Mouse (Mus musculus) adrenal gland, adult 2 months (tissue): ENCODE measurements at regions not wholly inside any gene's neighbourhood (a gene's known extent, or its start where the extent isn't known, plus 50 kb on each side); places are given as distances from the start of the nearest gene placed in this dataset.
A peak's percentile ranks its signal among the peaks of the same experiment; 100 is the strongest.

Source experiments
- DNase-seq: peaks from one replicate; pipeline ENCODE4 v3.0.0; 2021

DNA sequence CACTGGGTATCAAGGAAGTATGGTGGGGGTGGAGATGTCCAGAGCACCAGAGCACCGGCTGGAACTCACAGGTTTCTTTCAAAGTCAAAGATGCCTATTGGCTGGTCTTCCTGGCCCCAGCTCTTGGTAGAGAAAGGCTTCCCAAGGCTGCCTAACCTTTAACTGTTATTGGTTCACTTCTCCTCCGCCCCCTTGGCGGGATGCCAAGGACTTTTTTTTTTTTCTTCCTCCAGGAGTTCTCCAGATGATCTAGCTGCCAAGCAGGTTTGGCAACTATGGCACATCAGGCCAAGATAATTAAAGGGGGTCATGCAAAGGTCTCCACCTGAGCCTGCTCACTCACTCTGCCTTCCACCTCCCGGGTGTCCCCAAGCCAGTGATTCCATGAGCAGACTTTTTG is 67.5 kb downstream of the Sc5d start:
- peak; percentile 72 for DNase-seq

DNA sequence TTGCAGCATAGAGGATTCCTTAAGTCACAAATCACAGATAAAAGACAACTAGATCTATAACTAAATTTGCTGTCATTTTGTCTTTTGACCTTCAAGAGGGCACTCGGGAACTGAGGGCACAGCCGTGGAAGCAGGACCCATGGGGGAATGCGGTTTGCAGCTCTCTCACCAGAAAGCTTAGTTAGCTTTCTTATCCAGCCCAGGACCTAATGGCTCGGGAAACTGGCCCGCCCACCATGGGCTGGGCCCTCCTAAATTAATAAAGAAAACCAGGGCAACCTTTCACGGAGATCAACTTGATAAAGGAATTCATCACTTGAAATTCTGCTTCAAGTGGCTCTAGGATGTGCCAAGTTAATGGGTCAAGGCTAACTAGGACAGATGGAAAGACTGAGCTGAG is 67.9 kb downstream of the Sc5d start:
- DNase-seq, result peak; percentile 24

DNA sequence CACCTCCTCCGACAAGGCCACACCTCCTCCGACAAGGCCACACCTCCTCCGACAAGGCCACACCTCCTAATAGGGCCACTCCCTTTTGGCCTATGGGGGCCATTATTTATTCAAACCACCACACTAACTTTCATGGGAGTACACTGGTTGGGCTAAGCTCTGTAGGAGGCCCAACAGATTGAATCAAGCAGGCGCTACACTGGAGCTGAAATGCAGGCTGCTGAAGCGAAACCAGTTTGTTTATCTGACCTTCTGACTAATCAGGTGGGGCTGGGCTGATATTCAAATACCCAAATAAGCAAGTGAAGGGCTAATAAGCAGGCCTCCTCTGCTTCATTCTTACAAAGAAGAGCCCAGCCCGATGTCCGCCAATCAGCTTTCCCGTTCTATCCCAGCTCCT is 68.4 kb downstream of the Sc5d start:
- DNase-seq, result peak; percentile 42

DNA sequence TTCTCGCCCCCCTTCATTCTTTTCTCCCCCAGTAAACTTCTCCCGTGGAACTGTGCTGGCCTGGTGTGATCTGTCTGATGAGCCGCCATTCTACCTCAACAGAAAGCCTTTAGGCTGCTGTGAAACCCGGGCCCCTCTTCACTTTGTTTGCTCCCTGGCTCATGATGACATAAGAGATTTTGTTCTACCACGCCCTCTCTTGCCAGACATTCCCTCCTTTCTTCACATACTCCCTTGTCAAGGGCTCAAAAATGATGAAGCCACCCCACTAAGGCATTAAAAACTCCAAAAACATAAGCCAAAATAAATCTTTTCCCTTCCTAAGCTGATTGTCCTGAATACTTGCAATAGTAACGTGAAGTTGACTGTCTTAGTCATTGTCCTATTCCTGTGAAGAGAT is 69.1 kb downstream of the Sc5d start:
- no peak for DNase-seq

DNA sequence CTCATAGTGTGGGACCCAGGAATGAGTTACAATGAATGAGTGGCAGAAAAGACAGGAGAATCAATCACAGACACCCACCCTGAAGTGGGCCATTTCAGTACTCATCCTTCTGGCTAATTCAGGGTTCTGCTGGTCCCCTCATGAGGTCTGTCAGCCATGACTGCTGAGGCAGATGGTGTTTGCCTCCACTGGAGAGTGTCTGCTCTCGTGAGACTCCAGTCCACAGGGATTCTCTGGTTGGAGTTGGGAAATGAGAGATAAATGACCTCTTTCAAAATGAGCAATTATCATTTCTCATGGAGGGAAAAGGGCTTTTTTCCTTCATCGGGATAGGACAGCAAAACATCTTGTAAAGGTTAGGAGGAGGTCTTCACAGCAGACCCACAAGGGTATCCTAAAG is 69.9 kb downstream of the Sc5d start:
- no peak for DNase-seq

DNA sequence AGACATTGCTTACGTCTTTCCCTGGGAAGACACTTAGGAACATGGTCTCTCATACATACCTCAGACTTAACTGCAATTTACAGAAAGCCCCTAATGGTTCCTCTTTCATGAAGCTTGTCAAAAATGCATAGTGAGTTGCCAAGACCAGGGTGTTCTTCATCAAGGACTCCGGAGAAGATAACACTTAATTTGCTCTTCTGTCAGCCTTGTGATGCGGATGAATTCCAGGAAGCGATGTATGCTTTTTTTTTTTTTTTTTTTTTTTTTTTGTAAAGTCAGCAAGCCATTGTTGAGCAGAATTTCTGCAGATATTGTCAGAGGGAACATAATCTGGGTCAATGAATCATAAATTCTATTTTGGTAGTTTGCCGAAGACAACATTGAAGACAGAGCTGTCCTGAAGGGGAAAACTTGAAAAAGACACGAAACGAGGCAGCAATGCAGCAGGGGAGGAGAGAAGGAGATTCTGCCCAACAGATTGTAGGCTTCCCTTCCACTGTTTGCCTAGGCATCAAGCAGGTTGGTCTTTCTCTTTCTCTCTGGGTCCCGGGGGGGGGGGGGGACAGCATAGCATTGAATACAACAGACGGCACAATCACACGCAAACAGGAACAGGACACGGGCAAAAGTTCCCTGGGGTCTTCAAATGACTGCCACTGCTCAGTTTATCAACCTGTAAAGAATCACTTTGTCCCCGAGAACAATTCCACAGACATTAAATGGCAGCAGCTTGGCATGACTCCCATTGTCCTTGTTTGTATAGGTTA is 69.1 kb upstream of the Sorl1 start:
- no peak for DNase-seq

DNA sequence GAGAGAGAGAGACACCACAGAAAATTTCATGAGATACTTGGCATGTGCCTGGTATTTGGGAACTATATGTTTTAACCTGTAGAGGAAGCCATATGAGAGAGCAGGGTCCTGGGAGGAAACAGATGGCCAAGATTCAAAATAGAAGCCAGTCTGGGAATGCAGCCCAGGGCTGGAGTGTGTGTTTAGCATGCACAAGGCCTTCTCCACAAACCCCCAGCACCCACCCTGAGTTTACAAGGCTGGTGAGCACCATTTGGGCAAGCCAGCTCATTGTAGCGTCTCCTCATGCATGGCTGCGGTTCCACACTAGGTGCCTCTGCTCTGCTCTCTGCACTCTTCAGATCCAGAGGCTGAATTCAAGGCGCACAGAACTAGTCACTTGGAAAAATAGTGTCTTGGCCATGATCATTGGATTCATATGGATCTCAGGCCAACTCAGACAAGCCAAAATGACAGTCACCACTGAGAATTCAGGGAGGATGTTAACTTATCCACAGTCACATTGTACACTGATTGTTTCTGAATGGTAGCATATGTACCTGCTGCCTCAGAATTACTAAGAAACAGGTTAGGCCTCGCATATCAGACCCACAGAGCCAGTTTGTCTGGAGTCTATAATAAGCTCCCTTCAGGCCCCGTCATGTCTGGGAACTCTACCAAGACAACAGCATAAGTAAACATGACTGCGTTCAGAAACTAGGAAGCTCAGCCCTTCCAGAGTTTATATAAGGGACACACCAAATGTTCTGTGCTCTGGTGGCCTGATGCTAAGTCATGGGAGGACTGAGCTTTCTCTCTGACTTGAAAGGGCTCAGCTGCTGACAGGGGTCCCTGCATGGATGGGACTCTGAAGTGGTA is 63.5 kb upstream of the Sorl1 start:
- DNase-seq, result no peak

DNA sequence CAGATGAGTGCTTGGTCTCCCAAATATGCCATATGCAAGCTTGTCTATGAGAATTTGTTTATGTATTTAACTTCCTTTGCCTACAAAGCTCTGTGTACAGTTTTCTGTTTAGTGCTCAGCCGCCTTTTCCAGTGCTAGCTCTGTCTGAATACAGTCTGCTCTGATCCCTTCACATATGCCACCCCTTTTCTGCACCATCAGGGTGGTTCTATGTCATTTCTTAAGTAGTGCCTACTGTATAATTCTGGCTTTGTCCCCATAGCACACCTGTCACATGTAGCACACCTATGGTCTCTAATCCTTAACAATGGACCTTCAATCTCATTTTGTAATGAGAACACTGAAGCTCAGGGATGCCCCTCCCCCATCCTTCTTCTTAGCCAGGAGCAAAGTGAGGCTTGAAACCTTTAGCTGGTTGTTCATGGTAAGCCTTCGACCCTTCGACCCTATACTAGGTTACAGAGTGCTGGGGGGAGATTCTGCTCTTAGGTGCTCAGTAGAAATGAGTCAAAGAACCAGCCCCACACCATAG is 60.1 kb upstream of the Sorl1 start:
- no peak for DNase-seq

DNA sequence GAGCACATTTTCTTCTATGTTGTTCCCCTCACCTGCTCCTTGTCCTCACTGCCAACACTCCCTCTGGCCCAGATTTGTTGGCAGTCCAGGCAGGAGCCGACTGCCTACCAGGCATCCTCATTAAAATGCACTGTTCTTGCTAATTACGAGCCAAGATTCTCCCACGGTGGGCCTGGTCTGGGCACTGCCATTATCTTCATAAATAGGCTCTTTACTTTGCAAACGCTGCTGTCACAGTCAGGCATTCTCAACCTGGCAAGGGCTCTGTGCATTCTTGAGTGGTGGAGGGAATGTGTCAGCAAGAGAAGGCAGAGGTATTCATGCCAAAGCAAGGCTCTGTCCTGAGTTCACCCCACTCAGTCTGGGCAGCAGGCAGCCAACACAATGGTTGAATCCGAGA is 59.4 kb upstream of the Sorl1 start:
- DNase-seq, result peak; percentile 38

DNA sequence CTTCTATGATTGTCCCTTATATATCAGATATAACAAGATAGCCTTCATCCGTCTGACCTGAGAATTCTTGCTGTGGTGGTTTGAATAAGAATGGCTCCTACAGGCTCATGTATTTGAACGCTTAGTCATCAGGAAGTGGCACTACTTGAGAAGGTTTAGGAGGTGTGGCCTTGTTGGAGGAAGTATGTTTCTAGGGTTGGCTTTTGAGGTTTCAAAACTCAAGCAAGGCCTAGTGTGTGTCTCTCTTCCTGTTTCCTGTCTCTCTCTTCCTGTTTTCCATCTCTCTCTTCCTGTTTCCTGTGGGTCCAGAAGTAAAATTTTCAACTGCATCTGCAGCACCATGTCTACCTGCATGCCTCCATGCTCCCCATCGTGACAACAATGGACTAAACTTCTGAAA is 58.3 kb upstream of the Sorl1 start:
- DNase-seq, result no peak

DNA sequence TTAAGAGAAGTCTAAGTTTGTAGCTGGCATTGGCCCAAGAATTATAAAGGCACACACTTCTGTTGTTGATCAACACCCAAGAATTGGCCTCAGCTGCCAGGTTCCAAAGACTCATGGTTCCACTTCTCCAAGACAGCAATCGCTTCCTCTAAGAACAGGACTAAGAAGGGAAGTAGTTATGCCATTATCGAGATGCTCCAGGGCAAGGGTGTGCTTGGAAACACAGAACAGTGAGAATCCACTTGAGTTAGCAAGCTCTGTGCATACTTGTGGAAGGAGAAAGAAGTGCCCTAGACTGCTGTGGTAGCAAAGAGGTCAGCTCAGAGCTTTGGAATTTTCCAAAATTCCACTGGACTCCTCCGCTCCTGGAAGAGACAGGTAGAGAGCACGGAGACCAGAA is 56.1 kb upstream of the Sorl1 start:
- DNase-seq, result no peak

DNA sequence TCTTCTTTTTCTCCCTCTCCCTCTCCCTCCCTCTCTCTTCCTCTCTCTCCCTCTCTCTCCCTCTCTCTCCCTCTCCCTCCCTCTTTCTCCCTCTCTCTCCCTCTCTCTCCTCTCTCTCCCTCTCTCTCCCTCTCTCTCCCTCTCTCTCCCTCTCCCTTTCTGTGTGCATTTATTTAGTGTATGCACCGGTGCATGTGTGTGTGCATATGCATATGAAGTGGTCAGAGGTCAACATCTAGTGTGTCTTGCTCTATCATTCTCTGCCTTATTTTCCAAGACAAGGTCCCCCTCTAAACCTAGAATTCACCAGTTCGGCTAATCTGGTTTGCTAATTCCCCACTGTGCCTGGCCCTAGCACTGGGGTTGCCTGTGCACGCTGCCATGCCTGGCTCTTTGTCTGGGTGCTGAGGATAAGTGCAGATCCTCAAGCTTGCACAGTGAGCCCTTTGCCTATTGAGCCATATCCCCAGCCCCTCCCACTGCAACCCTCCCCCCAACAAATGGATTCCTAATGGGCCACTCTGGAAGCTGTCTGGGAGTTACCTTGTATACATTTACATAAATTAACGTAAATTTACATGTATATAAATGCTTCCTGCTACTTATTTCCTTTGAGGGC is 54.8 kb upstream of the Sorl1 start:
- DNase-seq, result no peak

DNA sequence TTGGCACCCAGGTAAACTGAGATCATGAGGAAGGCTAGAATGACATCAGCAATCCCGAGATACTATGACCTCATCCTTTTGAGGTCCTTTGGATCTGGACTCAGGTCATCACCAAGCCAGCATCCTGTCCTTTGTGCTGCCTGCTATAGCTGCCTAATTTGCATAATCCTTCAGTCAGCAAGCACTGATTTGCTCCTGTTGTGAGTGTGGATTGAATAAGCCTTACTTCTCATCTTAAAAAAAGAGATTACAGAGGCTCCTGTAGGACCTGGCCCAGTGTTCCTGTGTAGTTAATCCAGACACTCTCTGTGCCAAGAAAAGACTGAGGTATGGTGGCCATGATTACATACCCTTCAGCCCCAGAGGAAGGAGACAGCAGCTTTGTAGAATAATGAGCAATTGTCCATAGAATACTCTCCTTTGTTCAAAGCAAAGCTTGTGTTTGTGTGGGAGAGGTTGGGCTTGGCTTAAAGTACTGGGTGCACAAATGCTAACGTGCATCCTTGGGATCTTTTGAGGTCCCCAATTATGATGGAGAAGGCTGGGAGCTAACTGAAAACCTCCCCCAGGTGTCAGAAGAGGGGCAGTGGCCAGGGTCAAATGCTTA is 50.4 kb upstream of the Sorl1 start:
- DNase-seq, result no peak
